Mouse (Mus musculus): ENCODE measurements around the gene Col28a1.
"Not testable (repeated sequence)": the region's sequence is repeated elsewhere in the genome, so short reads cannot be mapped to it uniquely, and the experiment has no call there.

Gene Col28a1

DNA sequence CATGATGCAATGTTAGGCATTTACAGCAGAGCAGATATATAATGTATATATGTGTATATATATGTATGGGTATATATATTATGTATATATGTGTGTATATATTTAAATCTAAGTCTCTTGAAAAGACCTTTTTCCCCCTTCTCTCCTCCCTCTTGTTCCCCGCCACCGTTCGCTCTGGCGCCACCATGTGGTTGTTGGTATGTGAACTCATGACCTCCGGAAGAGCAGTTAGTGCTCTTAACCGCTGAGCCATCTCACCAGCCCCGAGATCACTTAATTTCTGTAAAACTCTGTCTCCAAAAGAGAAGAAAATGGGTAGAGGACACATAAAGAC lies 208.8 kb downstream of the Col28a1 start:
- DNase-seq: peak; percentile 9

DNA sequence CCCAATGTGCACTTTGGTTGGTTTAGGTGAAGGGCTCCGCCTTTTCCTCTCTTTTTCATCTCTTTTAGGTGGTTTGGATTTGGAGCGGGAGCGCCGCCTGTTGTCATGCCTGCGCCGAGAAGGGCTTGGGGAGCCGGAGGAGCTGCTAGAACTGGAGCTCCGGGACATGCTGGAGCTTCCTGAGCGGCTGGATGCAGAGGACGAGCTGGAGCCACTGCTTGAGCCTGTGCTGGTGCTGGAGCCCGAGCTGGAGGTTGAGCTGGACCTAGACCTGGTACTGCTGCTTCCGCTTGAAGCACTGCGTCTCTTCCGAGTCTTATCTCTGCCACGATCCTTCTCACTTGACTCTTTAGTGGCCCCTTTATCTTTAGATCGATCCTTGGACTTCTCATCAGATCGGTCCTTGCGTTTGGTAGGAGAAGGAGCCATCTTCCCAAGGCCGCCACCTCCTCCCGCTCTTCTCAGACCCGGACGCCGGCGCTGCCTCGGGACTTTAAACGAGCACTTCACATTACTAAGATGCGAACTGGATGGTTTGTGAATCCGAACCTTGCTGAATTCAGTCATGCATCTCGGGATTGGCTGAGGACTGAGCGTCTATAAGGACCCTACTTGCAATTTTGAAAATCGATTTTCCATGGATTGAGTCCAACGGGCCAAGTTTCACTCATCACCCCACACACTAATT lies 209.3 kb downstream of the Col28a1 start:
- not testable (repeated sequence) for DNase-seq

DNA sequence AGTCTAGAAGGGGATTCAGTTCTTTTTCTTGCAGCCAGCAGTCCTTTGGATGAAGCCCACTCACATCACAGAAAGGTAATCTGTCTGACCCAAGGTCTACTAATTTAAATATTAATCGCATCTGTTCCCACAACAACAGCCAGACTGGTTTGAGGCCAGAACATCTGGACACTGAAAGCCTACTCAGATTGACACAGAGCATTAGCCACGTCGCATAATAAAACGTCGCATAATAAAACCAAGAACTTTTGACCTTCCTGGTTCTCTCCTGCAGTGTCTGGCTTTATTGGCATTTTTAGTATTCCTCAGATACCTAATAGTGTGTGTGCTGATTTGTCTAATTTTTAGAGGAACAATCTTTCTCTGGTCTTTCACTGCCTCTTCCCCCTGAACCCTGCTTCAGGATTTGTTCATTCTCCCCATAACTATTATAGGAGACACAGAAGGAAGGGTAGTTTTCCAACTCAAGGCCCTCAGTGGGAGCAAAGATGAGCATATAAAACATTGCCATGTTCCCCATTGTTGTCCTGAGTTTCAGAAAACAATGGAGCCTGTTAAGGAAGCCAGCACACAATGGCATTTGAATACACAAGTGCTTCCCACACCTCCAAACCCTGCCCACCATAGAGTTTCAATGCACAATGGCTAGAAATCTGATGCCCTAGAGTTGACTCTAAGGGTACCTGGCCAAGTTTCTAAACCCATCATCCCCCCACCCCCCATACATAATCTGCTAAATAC lies 221.2 kb downstream of the Col28a1 start:
- DNase-seq: no peak

DNA sequence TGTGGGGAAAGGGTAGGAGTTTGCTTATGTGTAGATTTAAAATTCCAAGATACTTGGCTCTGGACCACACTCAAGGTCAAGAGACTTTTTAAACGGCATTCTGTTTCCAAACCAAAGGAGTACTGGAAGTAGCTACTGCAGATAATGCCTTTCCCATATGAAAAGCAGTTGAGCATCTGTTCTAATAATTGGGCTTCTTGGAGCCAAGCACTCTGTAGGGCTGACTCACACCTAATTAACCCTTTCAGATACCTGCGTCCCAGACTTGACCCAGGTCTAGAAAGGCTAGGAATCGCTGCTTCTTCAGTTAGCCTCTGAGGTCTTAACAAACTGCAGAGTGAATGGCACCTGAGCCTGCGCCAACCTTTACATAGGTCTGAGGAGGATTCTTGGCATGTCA lies 223.0 kb downstream of the Col28a1 start:
- no peak for DNase-seq

DNA sequence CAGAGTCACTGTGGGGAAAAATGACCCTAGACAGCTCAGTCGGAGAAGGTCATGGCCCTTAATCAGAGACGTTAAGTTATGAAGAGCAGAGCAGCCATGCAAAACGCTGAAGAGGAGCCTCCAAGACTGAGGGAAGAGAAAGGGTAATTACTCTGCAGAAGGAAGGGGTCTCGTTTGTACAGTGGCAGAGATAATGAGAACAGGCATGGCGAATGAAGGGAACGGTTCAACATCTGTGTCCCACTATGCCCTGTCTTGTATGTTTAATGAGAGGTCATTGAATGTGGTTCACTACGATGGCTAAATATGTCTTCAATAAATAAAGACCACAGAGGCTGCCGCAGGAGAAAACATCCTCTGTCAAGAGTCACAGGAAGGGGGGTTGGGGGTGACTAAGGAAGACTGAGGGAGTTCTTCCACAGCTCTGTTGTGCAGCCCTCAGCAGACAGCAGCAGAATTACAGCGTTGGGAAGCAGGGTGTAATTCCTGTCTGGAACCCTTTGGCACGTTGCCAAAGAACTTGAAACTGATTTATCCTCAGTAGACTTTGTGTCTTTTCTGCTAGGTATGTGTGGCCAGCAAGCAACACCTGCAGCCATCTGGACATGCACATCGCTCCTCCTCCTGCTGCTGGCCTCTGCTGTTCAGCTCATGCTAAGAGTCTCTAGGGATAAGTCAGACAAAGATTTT lies 226.4 kb downstream of the Col28a1 start:
- DNase-seq: no peak

DNA sequence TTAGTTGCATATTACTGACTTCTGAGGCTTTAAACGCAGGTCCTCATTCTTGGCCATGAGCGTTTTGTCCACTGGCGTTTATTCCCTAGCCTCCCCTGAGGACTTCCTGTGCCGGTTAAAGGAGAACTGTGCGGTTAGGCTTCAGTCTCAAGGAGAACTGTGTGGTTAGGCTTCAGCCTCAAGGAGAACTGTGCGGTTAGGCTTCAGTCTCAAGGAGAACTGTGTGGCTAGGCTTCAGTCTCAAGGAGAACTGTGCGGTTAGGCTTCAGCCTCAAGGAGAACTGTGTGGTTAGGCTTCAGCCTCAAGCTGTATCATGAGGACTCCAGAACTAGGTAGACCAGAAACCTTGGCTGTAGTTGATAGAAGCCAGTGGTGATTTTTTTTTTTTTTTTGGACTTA lies 229.7 kb downstream of the Col28a1 start:
- no peak for DNase-seq

DNA sequence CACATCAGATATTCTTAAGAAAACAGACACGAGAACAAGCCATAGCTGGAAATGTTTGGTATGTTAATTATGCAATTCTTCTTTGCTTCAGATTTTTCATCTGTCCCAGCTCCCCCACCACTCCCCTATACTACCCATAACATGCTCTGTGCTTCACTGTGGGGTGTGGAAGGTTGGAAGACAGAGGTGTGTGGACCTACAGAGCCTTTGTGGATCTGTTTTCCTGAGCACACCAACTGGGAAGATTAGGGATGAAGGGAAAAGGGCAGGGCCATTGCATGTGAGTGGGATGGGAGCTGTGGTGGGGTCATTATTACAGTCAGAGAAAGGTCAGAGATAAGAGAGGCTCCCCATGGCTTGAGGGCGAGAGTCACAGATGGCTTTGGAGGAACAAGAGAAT lies 240.2 kb downstream of the Col28a1 start:
- no peak for DNase-seq

DNA sequence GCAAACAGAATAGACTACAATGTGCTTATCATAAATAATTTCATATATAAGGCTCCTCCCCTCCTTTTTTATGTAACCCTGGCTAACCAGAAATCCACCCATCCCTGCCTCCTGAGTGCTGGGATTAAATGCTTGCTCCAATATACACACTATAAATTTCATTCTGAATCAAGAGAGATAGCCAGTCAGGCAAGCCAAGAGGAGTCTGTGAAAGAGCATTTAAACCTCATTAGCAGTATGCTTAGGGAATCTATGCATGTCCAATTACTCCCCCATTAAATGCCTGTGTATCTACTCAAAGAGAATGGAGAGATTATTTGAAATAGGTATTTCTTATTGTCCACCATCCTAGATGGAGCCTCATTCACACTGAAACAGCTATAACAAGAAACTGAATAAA lies 240.6 kb downstream of the Col28a1 start:
- no peak for DNase-seq

All from right cerebral cortex, postnatal 25 days (tissue).